Mouse (Mus musculus) hindbrain, embryonic 14.5 days (tissue): Measurements from ENCODE around the gene Cxcr1. TPM values are rescaled to one million over a fixed set of nuclear protein-coding genes. Genes with fewer than 3 reads are reported as not detected.

ENCODE experiments used
- ATAC-seq: fragments of 200-750 bp; cut with Nextera tagmentation; 2 replicates; pipeline ENCODE4 v1.8.0; 2017; ENCODE audit warnings: moderate number of reproducible peaks, mild to moderate bottlenecking, moderate TSS enrichment, moderate library complexity; ENCODE audit not compliant: low FRiP score
- DNase-seq: peaks from one replicate; pipeline ENCODE4 v3.0.0-alpha.2; 2015; ENCODE audit warnings: low spot score
- H3K27ac ChIP-seq: fragments of 300-500 bp; sonication (generic); 2 replicates; pipeline ENCODE4 v1.5.1; 2014; ENCODE audit warnings: mild to moderate bottlenecking, moderate library complexity
- H3K27me3 ChIP-seq: fragments of 300-500 bp; sonication (generic); 2 replicates; pipeline ENCODE4 v1.6.1; 2014; ENCODE audit warnings: mild to moderate bottlenecking, low read length, mixed read lengths; ENCODE audit not compliant: control insufficient read depth, insufficient read depth
- H3K36me3 ChIP-seq: fragments of 300-500 bp; sonication (generic); replicated peaks from 2 replicates; pipeline ENCODE4 v1.6.1; 2014; ENCODE audit not compliant: control insufficient read depth, insufficient read depth
- H3K4me1 ChIP-seq: fragments of 300-500 bp; sonication (generic); replicated peaks from 2 replicates; pipeline ENCODE4 v1.6.1; 2014; ENCODE audit warnings: antibody characterized with exemption, low read length, mixed read lengths; ENCODE audit not compliant: control insufficient read depth, insufficient read depth
- H3K4me2 ChIP-seq: fragments of 300-500 bp; sonication (generic); replicated peaks from 2 replicates; pipeline ENCODE4 v1.6.1; 2014; ENCODE audit warnings: mild to moderate bottlenecking, moderate library complexity
- H3K4me3 ChIP-seq: fragments of 300-500 bp; sonication (generic); replicated peaks from 2 replicates; pipeline ENCODE4 v1.5.1; 2014; ENCODE audit warnings: mild to moderate bottlenecking, low read length
- H3K9ac ChIP-seq: fragments of 300-500 bp; sonication (generic); 2 replicates; pipeline ENCODE4 v1.6.1; 2014
- H3K9me3 ChIP-seq: fragments of 300-500 bp; sonication (generic); 2 replicates; pipeline ENCODE4 v1.6.1; 2016; ENCODE audit warnings: low read length; ENCODE audit not compliant: control insufficient read depth
- WGBS: fragments of 180-500 bp; shearing (Covaris S2); extraction: QIAGEN DNeasy Blood & Tissue Kit; methylation state at CpG from one replicate; pipeline ENCODE4 v1.1.7; 2014; 5-methylcytosine and 5-hydroxymethylcytosine counted together
- polyA plus RNA-seq: library from polyadenylated mRNA; unstranded; fragments of >200 nt; fragmentation: Nextera tagmentation; extraction: Ambion mirVana; gene quantifications from 2 replicates; pipeline ENCODE4 v1.2.1, GENCODE M21; 2014

The Cxcr1 gene
- polyA plus RNA-seq, 1 experiment from 2014 or later = not detected

DNA sequence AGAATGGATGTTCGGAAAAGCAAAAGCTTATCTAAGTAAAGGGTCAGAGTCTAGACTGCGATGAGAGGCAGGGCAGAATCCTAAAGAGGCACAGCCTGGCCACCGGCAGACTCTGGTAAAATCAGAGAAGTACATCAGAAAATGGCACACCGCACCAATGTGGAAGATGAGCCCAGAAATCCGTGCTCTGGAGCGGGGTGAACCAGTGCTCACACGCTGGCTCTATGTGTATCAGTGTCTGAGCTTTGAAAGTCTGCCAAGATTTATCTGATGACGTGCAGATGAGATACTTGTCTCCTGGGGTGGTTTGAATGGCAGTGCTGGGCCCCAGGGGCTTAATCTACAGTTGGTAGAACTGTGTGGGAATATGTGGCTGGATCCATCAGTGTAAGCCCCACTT lies 4.6 kb upstream of the Cxcr1 start:
- 76% methylated on average over 8 of the region's 8 CpGs for WGBS
- Histone ChIP-seq H3K4me2 (no peak overlapping the region), H3K27me3 (no peaks in the 10 kb centered on the region), H3K4me1 (no peaks in the 10 kb centered on the region), H3K4me3 (no peak overlapping the region), H3K9ac (no peak overlapping the region), H3K27ac (no peak overlapping the region), H3K9me3 (no peaks in the 10 kb centered on the region), H3K36me3 (no peaks in the 10 kb centered on the region)
- ATAC-seq = no peak
- DNase-seq = peak; percentile 39

DNA sequence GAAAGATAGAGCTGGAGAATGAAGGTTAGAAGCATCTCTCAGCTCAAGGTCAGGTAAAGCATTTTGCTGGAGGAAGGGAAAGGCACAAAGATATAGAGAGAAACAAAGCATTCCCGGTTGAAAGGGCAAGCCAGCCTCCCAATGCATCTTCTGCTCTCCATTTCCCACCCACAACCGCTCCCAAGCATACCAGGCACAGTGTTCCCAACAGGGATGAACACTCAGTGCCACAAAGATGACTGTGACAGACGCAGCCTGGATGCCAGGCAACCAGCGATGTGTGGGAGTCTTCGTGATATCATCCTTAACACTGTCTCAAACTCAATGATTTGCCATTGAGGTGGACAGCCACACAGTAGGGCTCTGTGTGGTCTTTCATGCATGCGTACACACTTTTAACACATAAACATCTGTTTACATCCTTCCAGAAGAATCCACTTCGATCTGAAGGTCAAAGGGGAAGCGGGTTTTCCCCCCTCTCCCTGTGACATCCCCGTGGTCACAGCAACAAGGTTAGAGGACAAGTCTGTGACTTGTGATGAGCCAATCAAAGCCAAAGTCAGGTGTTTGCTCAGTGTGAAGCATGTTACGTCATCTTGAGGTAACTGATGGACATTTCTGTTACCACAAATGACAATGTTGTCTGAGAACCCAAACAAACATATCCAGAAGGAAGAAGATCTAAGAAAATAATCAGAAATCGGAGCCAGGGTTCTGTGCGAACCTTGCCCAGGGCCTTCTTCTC lies 3.5 kb upstream of the Cxcr1 start:
- no peak overlapping the region for H3K9ac ChIP-seq
- WGBS = 82% methylated on average over 12 of the region's 12 CpGs
- no peak overlapping the region for H3K4me3 ChIP-seq
- no peak overlapping the region for H3K27ac ChIP-seq
- no peak for DNase-seq
- H3K9me3 ChIP-seq = no peaks in the 10 kb centered on the region
- H3K4me1 ChIP-seq = no peaks in the 10 kb centered on the region
- H3K27me3 ChIP-seq = no peaks in the 10 kb centered on the region
- no peak for ATAC-seq
- H3K36me3 ChIP-seq = no peaks in the 10 kb centered on the region
- H3K4me2 ChIP-seq = no peak overlapping the region

DNA sequence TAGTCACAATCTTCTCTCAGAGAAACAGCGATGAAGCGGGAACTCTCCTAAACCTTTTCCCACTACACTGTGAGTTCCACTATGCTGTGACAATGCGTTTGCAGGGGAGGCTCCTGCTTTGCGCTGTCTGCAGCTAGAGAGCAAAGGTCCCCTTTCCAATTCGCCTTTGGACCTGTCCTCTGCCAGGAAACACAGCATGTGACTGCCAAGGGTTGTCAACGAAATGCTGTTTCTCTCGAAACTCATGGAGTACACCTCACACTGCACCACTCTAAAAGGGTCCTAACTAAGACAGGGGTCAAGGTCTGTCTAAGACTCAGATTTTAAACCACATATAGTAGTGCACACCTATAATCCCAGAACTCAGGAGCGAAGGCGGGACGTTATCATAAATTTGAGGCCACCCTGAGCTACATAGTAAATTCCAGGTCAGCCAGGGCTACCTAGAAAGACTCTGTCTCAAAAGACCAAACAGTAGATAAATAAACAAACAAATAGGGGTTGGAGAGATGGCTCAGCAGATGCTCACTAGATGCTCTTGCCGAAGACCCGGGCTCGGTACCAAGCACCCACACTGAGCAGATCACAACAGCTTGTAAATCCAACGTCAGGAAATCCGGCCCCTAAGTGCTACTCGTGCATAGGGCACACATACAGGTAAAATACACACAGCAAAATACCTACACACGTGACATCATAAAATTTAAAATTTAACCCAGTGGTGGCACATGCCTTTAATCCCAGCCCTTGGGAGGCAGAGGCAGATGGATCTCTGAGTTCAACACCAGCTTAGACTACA lies 2.4 kb upstream of the Cxcr1 start:
- Histone ChIP-seq H3K27me3 (no peaks in the 10 kb centered on the region), H3K9ac (no peak overlapping the region), H3K27ac (no peak overlapping the region), H3K4me3 (no peak overlapping the region), H3K4me1 (no peaks in the 10 kb centered on the region), H3K4me2 (no peak overlapping the region), H3K9me3 (no peaks in the 10 kb centered on the region), H3K36me3 (no peaks in the 10 kb centered on the region)
- 84% methylated on average over 17 of the region's 17 CpGs for WGBS
- ATAC-seq (no peak), DNase-seq (no peak)

DNA sequence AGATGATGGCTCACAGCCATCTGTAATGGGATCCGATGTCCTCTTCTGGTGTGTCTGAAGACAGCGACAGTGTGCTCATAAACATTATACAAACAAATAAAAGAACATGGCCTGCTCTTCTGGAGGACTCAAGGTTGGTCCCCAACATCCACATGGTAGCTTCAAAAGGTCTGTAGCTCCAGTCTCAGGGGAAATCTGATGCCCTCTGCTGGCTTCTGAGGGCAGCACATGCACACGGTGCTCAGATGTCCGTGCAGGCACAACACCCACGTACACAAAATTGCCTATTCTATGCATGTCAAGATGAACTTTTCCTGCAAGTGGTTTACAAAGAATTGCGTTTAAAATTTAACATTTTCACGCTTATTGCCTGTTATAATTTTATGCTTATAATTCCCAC lies 1.5 kb upstream of the Cxcr1 start:
- no peak for ATAC-seq
- Histone ChIP-seq H3K36me3 (no peaks in the 10 kb centered on the region), H3K4me3 (no peak overlapping the region), H3K4me1 (no peaks in the 10 kb centered on the region), H3K4me2 (no peak overlapping the region), H3K27me3 (no peaks in the 10 kb centered on the region), H3K27ac (no peak overlapping the region), H3K9me3 (no peaks in the 10 kb centered on the region), H3K9ac (no peak overlapping the region)
- 45% methylated on average over 7 of the region's 7 CpGs for WGBS
- no peak for DNase-seq

DNA sequence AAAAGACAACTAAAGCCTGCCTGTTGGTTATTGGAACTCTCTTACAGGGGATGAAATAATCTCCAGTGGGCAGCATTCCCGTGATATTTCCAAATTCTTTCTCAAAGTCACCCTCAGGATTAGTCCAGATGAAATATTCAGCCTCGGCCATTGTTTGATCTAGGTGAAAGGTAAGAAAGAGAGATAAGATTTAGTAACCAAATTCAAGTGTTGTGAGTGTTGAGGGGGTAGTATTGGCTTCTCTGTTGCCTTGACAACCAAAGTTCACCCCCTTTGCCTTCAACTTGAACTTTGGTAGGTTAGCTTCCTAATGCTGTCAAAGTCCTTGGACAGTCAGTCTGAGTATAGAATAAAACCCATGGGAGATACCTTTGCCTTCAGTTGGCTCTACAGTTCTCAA lies 1.7 kb downstream of the Cxcr1 start:
- ATAC-seq = no peak

GRCm38 (mm10) chr1:74190471-74190870 lies 4.0 kb downstream of the Cxcr1 start:
- Histone ChIP-seq H3K27ac (no peak overlapping the region), H3K9ac (no peak overlapping the region), H3K4me2 (no peak overlapping the region), H3K4me1 (no peaks in the 10 kb centered on the region), H3K27me3 (no peaks in the 10 kb centered on the region), H3K36me3 (no peaks in the 10 kb centered on the region), H3K4me3 (no peak overlapping the region), H3K9me3 (no peaks in the 10 kb centered on the region)
- ATAC-seq (no peak), DNase-seq (no peak)
- WGBS = 94% methylated on average over 7 of the region's 7 CpGs

More for the DNA sequence above, 1.7 kb downstream of the Cxcr1 start:
- Histone ChIP-seq H3K4me1 (no peaks in the 10 kb centered on the region), H3K36me3 (no peaks in the 10 kb centered on the region), H3K27ac (no peak overlapping the region), H3K27me3 (no peaks in the 10 kb centered on the region), H3K9me3 (no peaks in the 10 kb centered on the region), H3K4me2 (no peak overlapping the region), H3K4me3 (no peak overlapping the region), H3K9ac (no peak overlapping the region)
- 89% methylated on average over 2 of the region's 2 CpGs for WGBS
- no peak for DNase-seq

DNA sequence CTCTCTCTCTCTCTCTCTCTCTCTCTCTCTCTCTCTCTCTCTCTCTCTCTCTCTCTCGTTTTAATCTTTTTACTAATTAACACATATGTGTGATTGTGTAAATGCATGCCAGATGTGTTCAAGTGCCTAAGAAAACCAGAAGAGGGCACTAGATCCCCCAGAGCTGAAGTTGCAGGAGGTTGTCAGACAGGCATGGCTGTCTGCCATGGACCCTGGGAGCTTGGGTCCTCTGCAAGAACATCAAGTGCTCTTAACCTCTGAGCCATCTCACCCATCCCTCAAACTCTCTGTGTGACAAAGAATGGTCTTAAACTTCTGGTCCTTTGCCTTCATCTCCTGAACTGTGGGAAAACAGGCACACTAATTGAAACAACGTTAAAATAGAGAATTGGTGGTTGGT lies 11.4 kb downstream of the Cxcr1 start:
- DNase-seq (no peak), ATAC-seq (no peak)
- H3K27me3 ChIP-seq = no peaks in the 10 kb centered on the region
- no peaks in the 10 kb centered on the region for H3K36me3 ChIP-seq
- H3K9ac ChIP-seq = no peak overlapping the region
- no peak overlapping the region for H3K4me2 ChIP-seq
- no peak overlapping the region for H3K4me3 ChIP-seq
- no peaks in the 10 kb centered on the region for H3K9me3 ChIP-seq
- H3K27ac ChIP-seq = no peak overlapping the region
- H3K4me1 ChIP-seq = no peaks in the 10 kb centered on the region
- 73% methylated on average over 2 of the region's 2 CpGs for WGBS

- Histone ChIP-seq H3K27ac (no peak overlapping the region), H3K4me3 (no peak overlapping the region), H3K4me2 (no peak overlapping the region), H3K27me3 (no peaks in the 10 kb centered on the region), H3K4me1 (no peaks in the 10 kb centered on the region), H3K9ac (no peak overlapping the region), H3K36me3 (no peaks in the 10 kb centered on the region), H3K9me3 (no peaks in the 10 kb centered on the region)
- WGBS = 88% methylated on average over 2 of the region's 2 CpGs
- no peak for DNase-seq
- ATAC-seq = no peak
Observed at GRCm38 (mm10) chr1:74181462-74181861, 13.0 kb downstream of the Cxcr1 start.

- WGBS = 59% methylated on average over 9 of the region's 9 CpGs
- no peak overlapping the region for H3K9ac ChIP-seq
- H3K27ac ChIP-seq = no peak overlapping the region
- no peaks in the 10 kb centered on the region for H3K4me1 ChIP-seq
- no peak for ATAC-seq
- no peaks in the 10 kb centered on the region for H3K36me3 ChIP-seq
- no peaks in the 10 kb centered on the region for H3K27me3 ChIP-seq
- no peaks in the 10 kb centered on the region for H3K9me3 ChIP-seq
- no peak for DNase-seq
- no peak overlapping the region for H3K4me3 ChIP-seq
- no peak overlapping the region for H3K4me2 ChIP-seq
Observed at GRCm38 (mm10) chr1:74179624-74180408, 14.6 kb downstream of the Cxcr1 start.
